Mouse (Mus musculus) heart, adult 2 months (tissue): ENCODE results near the gene Smg7. TPM values are rescaled to one million over a fixed set of nuclear protein-coding genes. Genes with fewer than 3 reads are reported as not detected.
A peak's percentile ranks its signal among the peaks of the same experiment; 100 is the strongest.

Experiments
- DNase-seq, 2 experiments: peaks; one replicate each; pipeline ENCODE4 v3.0.0; 2021
- H3K27ac ChIP-seq: fragments of 200-600 bp; 2 replicates; pipeline ENCODE4 v1.8.1; 2022
- H3K27me3 ChIP-seq: fragments of 200-500 bp; 2 replicates; pipeline ENCODE4 v1.6.1; 2012; ENCODE audit warnings: mild to moderate bottlenecking, low read length, inconsistent platforms, mixed read lengths; ENCODE audit not compliant: control insufficient read depth, insufficient read depth
- H3K36me3 ChIP-seq: fragments of 200-500 bp; 2 replicates; pipeline ENCODE4 v1.6.1; 2012; ENCODE audit warnings: low read length, inconsistent platforms; ENCODE audit not compliant: control insufficient read depth, insufficient read depth
- H3K4me1 ChIP-seq: fragments of 200-500 bp; 2 replicates; pipeline ENCODE4 v1.6.1; 2011; ENCODE audit warnings: low read length; ENCODE audit not compliant: control insufficient read depth, insufficient read depth
- H3K4me3 ChIP-seq: fragments of 200-600 bp; 2 replicates; pipeline ENCODE4 v1.8.1; 2022
- H3K79me2 ChIP-seq: fragments of 200-500 bp; replicated peaks from 2 replicates; pipeline ENCODE4 v1.6.1; 2012; ENCODE audit warnings: mild to moderate bottlenecking, inconsistent platforms, low read length, moderate library complexity, mixed read lengths; ENCODE audit not compliant: control insufficient read depth, insufficient read depth
- H3K9ac ChIP-seq: fragments of 200-500 bp; 2 replicates; pipeline ENCODE4 v1.6.1; 2012; ENCODE audit warnings: low read depth, mild to moderate bottlenecking, control low read depth, inconsistent platforms, low read length, mixed read lengths
- CTCF ChIP-seq: fragments of 200-600 bp; IDR thresholded peaks from 2 replicates; pipeline ENCODE4 v1.8.1; 2022; ENCODE audit warnings: antibody characterized with exemption, mild to moderate bottlenecking, moderate library complexity
- EP300 ChIP-seq: fragments of 200-500 bp; IDR thresholded peaks from 2 replicates; pipeline ENCODE4 v1.6.1; 2011; ENCODE audit warnings: low read depth, low read length, control low read depth; ENCODE audit not compliant: insufficient read depth
- POLR2A ChIP-seq: fragments of 200-500 bp; IDR thresholded peaks from 2 replicates; pipeline ENCODE4 v1.6.1; 2011; ENCODE audit warnings: mild to moderate bottlenecking, low read depth, low read length, control low read depth; ENCODE audit not compliant: insufficient read depth
- WGBS: fragments of 180-500 bp; shearing (Covaris S2); methylation state at CpG from one replicate; pipeline ENCODE4 v1.1.7; 2018; 5-methylcytosine and 5-hydroxymethylcytosine counted together
- intact Hi-C: fragments of 180-260 bp; cut with DNase I; formaldehyde crosslinking; loops from one replicate; pipeline ENCODE4 v1.15.1; 2025
- polyA plus RNA-seq: library from polyadenylated mRNA; depleted of rRNA; stranded (reverse); fragments of >200 nt; gene quantifications from 2 replicates; pipeline ENCODE4 v1.2.3, GENCODE M21; 2012
- total RNA-seq, 2 experiments: library from RNA; stranded (reverse); gene quantifications; 2 replicates each; pipeline ENCODE4 v1.2.3; 2021

Smg7 gene
- total and polyA plus RNA-seq, 3 experiments, result 36.0 to 39.3 (median 39.3) TPM

- Histone ChIP-seq H3K27ac (peak overlapping the region; percentile 65), H3K36me3 (no peaks in the 10 kb centered on the region), H3K4me1 (peaks cover 7% of the 10 kb centered on the region), H3K4me3 (no peak overlapping the region), H3K9ac (no peak overlapping the region), H3K27me3 (no peaks in the 10 kb centered on the region), H3K79me2 (no peaks in the 10 kb centered on the region)
- no peak for TF ChIP-seq CTCF
- peak; percentile 55; the same call in 1 of the 2 replicates for TF ChIP-seq EP300
- intact Hi-C loops, result no loop called here
- peak; percentile 58 to 79 for DNase-seq
- 10% methylated on average over 10 of the region's 10 CpGs for WGBS
These were observed 84.7 kb downstream of the Smg7 start for GRCm38 (mm10) chr1:152817794-152818193.

- Histone ChIP-seq H3K27ac (peak overlapping the region; percentile 65), H3K79me2 (no peaks in the 10 kb centered on the region), H3K36me3 (no peaks in the 10 kb centered on the region), H3K4me3 (no peak overlapping the region), H3K4me1 (peaks cover 7% of the 10 kb centered on the region), H3K27me3 (no peaks in the 10 kb centered on the region), H3K9ac (no peak overlapping the region)
- no peak for DNase-seq
- TF ChIP-seq EP300, result no peak
- TF ChIP-seq POLR2A, result no peak
- no peak for TF ChIP-seq CTCF
- 53% methylated on average over 12 of the region's 12 CpGs for WGBS
- intact Hi-C loops, result no loop called here
These were observed 85.2 kb downstream of the Smg7 start for GRCm38 (mm10) chr1:152817027-152817769.

- Histone ChIP-seq H3K36me3 (no peaks in the 10 kb centered on the region), H3K79me2 (no peaks in the 10 kb centered on the region), H3K4me3 (no peak overlapping the region), H3K27me3 (no peaks in the 10 kb centered on the region), H3K4me1 (peaks cover 8% of the 10 kb centered on the region), H3K27ac (no peak overlapping the region), H3K9ac (no peak overlapping the region)
- WGBS, result 41% methylated on average over 7 of the region's 7 CpGs
- no peak for DNase-seq
- intact Hi-C loops, result no loop called here
- TF ChIP-seq CTCF, result peak; percentile 49
- TF ChIP-seq POLR2A, result no peak
These were observed 87.2 kb downstream of the Smg7 start for GRCm38 (mm10) chr1:152815265-152815701.

GRCm38 (mm10) chr1:152810533-152811439, 91.7 kb downstream of the Smg7 start:
- Histone ChIP-seq H3K27me3 (no peaks in the 10 kb centered on the region), H3K79me2 (no peaks in the 10 kb centered on the region), H3K36me3 (no peaks in the 10 kb centered on the region), H3K9ac (no peak overlapping the region), H3K4me3 (no peak overlapping the region), H3K27ac (peak overlapping the region; percentile 65), H3K4me1 (peaks cover 2% of the 10 kb centered on the region)
- WGBS, result 87% methylated on average over 13 of the region's 13 CpGs
- TF ChIP-seq CTCF (no peak), EP300 (no peak), POLR2A (no peak)
- intact Hi-C loops, result no loop called here
- no peak for DNase-seq

GRCm38 (mm10) chr1:152809541-152810252, 92.7 kb downstream of the Smg7 start:
- Histone ChIP-seq H3K27ac (peak overlapping the region; percentile 65), H3K27me3 (no peaks in the 10 kb centered on the region), H3K4me1 (peaks cover 2% of the 10 kb centered on the region; the same call in 1 of the 2 replicates), H3K9ac (no peak overlapping the region), H3K36me3 (no peaks in the 10 kb centered on the region), H3K4me3 (no peak overlapping the region), H3K79me2 (no peaks in the 10 kb centered on the region)
- TF ChIP-seq POLR2A (peak; percentile 68; the same call in 1 of the 2 replicates), EP300 (peak; percentile 13; the same call in 1 of the 2 replicates), CTCF (peak; percentile 47)
- intact Hi-C loops, result no loop called here
- 25% methylated on average over 8 of the region's 8 CpGs for whole genome bisulfite sequencing
- DNase-seq, result peak; percentile 51 to 71
